Mouse (Mus musculus): ENCODE measurements around the gene Agpat2. TPM values are rescaled to one million over a fixed set of nuclear protein-coding genes. Genes with fewer than 3 reads are reported as not detected.
A peak's percentile ranks its signal among the peaks of the same experiment; 100 is the strongest.

The Agpat2 gene
- total RNA-seq, 2 experiments from 2014 or later = 9.9 to 14.8 TPM

GRCm38 (mm10) chr2:26551446-26551845 is 52.8 kb downstream of the Agpat2 start:
- no peak for ATAC-seq (replicated peaks; ENCODE audit: low FRiP score, low TSS enrichment, poor library complexity, severe bottlenecking)

DNA sequence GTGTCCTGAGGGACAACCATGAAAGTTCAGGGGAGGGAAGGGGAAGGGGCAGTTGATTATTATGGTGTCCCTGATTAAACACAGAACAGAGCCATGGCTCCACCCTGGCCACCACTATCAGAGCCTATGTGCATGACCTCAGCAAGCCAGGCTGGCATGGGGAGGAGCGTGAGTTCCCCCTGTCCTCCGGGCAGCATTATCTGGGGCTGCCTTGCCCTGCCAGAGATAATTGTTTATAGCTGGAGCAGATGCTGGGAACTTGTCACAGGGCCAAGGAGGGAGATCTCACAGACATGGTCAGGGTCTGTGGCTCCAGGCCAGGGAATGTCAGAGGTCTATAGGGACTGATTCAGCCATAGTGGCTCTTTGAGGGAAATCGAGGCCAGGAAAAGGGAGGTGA is 53.4 kb downstream of the Agpat2 start:
- peak; percentile 89 for ATAC-seq (replicated peaks; ENCODE audit: low FRiP score, low TSS enrichment, poor library complexity, severe bottlenecking)

GRCm38 (mm10) chr2:26550205-26550604 is 54.0 kb downstream of the Agpat2 start:
- ATAC-seq (replicated peaks; ENCODE audit: low FRiP score, low TSS enrichment, poor library complexity, severe bottlenecking) = no peak

DNA sequence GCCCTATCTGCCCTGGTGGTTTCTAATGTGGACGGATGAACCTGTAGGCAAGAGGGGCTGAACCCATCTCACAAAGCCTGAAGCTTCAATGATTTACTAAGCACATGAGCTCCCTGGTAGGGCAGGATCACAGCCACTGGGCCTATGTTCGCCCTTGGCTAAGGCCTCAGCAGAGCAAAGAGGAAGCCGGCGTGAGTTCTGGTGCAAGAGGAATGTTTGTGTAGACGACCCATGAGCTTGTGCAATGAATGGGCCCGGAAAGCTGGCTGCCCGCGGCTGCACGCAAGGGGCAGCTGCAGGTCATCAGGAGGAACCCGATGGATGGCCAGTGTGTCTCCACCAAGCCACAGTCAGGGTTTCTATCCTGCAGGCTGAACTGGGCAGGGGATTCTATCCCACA is 54.4 kb downstream of the Agpat2 start:
- no peak for ATAC-seq (replicated peaks; ENCODE audit: low FRiP score, low TSS enrichment, poor library complexity, severe bottlenecking)

DNA sequence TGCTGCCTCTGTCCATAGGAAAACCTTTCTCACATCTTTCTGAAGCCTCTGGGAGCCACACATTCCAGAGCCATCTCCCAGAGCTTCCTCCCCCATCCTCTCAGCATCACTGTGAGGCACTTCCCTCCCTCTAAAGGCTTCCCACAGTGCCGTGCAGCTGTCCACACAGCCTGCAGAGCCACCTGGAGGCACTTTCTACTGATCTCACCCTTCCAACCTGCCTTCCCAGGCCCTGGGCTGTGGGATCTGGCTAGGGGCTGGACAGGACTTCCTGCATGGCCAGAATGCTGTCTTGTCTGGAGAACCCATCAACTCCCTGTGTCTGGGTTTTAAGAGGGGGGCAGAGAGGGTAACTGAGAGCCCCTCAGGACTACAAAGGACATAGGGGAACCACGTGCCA is 56.7 kb downstream of the Agpat2 start:
- ATAC-seq (replicated peaks; ENCODE audit: low FRiP score, low TSS enrichment, poor library complexity, severe bottlenecking) = no peak

DNA sequence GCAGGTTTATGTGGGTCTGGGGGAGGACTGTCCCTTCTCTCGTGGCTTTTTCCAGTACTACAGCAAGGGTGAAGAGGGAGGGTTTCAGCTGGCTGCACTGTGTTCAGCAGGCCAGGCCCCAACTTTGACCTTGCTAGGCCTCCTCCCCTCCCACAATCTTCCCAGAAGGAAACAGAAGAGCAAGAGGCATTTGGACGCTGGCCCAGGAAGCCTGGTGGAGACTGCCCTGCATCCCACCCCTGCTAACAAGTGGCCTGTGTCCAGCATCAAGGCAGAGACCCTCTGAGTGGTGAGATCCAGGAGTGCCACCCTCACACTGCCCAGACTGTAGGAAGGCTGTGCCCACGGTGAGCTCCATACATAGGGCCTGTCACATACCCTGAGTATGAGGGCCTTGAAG is 60.0 kb downstream of the Agpat2 start:
- no peak for ATAC-seq (replicated peaks; ENCODE audit: low FRiP score, low TSS enrichment, poor library complexity, severe bottlenecking)

DNA sequence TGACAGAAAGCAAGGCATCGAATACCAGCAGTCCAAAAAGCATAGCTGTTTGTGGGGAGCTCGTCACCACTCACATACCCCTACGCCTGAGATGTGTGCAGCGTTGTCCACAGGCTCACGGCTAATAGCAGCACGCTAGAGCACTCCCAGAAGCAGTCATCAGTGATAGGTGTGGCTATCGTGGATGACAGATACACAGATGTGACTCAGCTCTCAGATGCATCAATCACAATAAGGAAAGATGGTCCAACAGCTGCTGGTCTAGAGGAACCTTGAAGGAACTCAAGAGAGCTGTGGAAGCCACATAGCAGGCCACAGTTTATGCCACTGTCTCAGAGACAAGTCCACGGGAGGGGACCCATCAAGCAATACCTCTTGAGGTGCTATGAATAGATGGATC is 60.4 kb downstream of the Agpat2 start:
- no peak for ATAC-seq (replicated peaks; ENCODE audit: low FRiP score, low TSS enrichment, poor library complexity, severe bottlenecking)

DNA sequence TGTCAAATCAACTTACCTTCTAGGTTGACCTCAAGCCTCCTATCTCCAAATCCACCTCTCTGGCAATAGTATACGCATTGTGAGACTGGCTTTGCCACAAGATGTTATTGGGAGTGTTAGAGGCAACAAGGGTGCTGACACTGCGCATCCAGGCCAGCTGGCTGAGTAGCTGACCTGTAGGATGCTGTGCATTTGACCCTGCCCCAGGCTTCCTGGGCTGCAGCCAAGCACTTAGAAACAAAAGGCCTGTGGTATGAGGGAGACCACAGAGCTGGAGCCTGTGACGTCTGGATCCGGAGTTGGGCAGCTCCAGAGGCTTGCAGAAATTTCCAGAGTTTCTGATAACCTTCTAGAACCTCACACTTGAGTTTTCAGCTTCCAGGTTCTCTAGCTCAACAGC is 61.1 kb downstream of the Agpat2 start:
- ATAC-seq (replicated peaks; ENCODE audit: low FRiP score, low TSS enrichment, poor library complexity, severe bottlenecking) = no peak

Other genes starting within 250 kb of the Agpat2 start
- 0.72 and 2.9 TPM in 2 replicates for gene Card9, start 243.5 kb downstream of the Agpat2 start, total RNA-seq (2014; fragmentation: Nextera tagmentation)
- 1.7 and 3.2 TPM in 2 replicates for gene Card9, start 243.5 kb downstream of the Agpat2 start, total RNA-seq (2017)
- gene Snapc4, start 223.8 kb downstream of the Agpat2 start, total RNA-seq (2014; fragmentation: Nextera tagmentation) = 64.6 and 87.4 TPM in 2 replicates
- gene Snapc4, start 223.8 kb downstream of the Agpat2 start, total RNA-seq (2017) = 33.6 and 52.3 TPM in 2 replicates
- 45.3 and 72.2 TPM in 2 replicates for gene Entr1, start 215.1 kb downstream of the Agpat2 start, total RNA-seq (2014; fragmentation: Nextera tagmentation)
- 38.6 and 56.8 TPM in 2 replicates for gene Entr1, start 215.1 kb downstream of the Agpat2 start, total RNA-seq (2017)
- 75.8 and 78.0 TPM in 2 replicates for gene Pmpca, start 215.1 kb downstream of the Agpat2 start, total RNA-seq (2014; fragmentation: Nextera tagmentation)
- gene Pmpca, start 215.1 kb downstream of the Agpat2 start, total RNA-seq (2017) = 68.3 and 90.5 TPM in 2 replicates
- 20.3 and 22.6 TPM in 2 replicates for gene Inpp5e, start 195.2 kb downstream of the Agpat2 start, total RNA-seq (2014; fragmentation: Nextera tagmentation)
- gene Inpp5e, start 195.2 kb downstream of the Agpat2 start, total RNA-seq (2017) = 4.5 and 9.2 TPM in 2 replicates
- gene Sec16a, start 159.2 kb downstream of the Agpat2 start, total RNA-seq (2014; fragmentation: Nextera tagmentation) = 32.7 and 37.7 TPM in 2 replicates
- gene Sec16a, start 159.2 kb downstream of the Agpat2 start, total RNA-seq (2017) = 16.6 and 29.8 TPM in 2 replicates
- 2.6 and 3.1 TPM in 2 replicates for gene Notch1, start 87.8 kb downstream of the Agpat2 start, total RNA-seq (2014; fragmentation: Nextera tagmentation)
- 0.56 and 0.61 TPM in 2 replicates for gene Notch1, start 87.8 kb downstream of the Agpat2 start, total RNA-seq (2017)
- gene Egfl7, start 24.4 kb downstream of the Agpat2 start, total RNA-seq (2014; fragmentation: Nextera tagmentation) = 88.4 and 89.4 TPM in 2 replicates
- gene Egfl7, start 24.4 kb downstream of the Agpat2 start, total RNA-seq (2017) = 31.8 and 63.1 TPM in 2 replicates
- gene Gm20532, start 17.8 kb downstream of the Agpat2 start, total RNA-seq (2014; fragmentation: Nextera tagmentation) = not detected in 2 replicates
- gene Gm20532, start 17.8 kb downstream of the Agpat2 start, total RNA-seq (2017) = not detected in 2 replicates
- gene Fam69b, start 24.0 kb upstream of the Agpat2 start, total RNA-seq (2014; fragmentation: Nextera tagmentation) = 5.7 and 7.7 TPM in 2 replicates
- 6.8 and 8.0 TPM in 2 replicates for gene Fam69b, start 24.0 kb upstream of the Agpat2 start, total RNA-seq (2017)
- gene Lcn4, start 66.9 kb upstream of the Agpat2 start, total RNA-seq (2014; fragmentation: Nextera tagmentation) = not detected in 2 replicates
- not detected in 2 replicates for gene Lcn4, start 66.9 kb upstream of the Agpat2 start, total RNA-seq (2017)